Mouse (Mus musculus): Measurements from ENCODE around the gene Gm128. TPM values are rescaled to one million over a fixed set of nuclear protein-coding genes. Genes with fewer than 3 reads are reported as not detected.

The Gm128 gene
- total and polyA plus RNA-seq, 3 experiments = not detected

DNA sequence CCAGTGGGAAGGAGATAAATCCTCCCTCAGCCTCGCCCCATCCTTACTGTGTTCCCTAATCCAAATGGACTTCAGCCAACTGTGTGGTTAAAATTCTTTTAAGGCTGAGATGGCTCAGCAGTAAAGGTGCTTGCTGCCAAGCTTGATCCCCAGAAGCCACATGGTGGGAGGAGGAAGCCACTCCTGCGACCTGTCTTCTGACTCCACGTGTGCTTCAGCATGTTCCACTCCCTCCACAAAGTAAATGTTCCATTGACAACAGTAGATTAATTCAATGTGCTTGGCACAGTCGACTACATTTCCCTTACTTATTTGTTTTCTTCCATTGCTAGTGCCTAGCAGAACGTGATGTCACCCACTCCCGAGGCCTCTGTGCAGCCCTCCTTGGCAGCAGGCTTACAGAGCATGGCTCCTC is 46.7 kb downstream of the Gm128 start:
- Histone ChIP-seq H3K36me3 (replicated peaks) (peaks cover 95% of the 10 kb centered on the region), H3K27me3 (ENCODE audit: insufficient read depth, low read length) (no peaks in the 10 kb centered on the region), H3K9me3 (replicated peaks) (no peaks in the 10 kb centered on the region), H3K4me1 (ENCODE audit: insufficient read depth, low read depth, low read length) (no peaks in the 10 kb centered on the region), H3K4me3 (ENCODE audit: low read depth, low read length) (no peak overlapping the region)
- TF ChIP-seq GATA1 (IDR thresholded peaks at IDR 0.05; ENCODE audit: borderline replicate concordance, low read length) (no peak), CTCF (IDR thresholded peaks at IDR 0.05; ENCODE audit: low read depth, low read length) (no peak), POLR2AphosphoS5 (IDR thresholded peaks at IDR 0.05; ENCODE audit: insufficient replicate concordance, low read depth, low read length) (no peak), TAL1 (conservative IDR thresholded peaks at IDR 0.05; ENCODE audit: low read depth, low read length) (no peak), GATA2 (IDR thresholded peaks at IDR 0.05; ENCODE audit: borderline replicate concordance, low read depth, low read length) (no peak)
- DNase-seq (ENCODE audit: low spot score) (no peak), ATAC-seq (ENCODE audit: extremely low read depth, insufficient number of reproducible peaks, low FRiP score, poor library complexity, severe bottlenecking) (no peak)

Other genes with a start within 250 kb of the Gm128 start
- 44.7 and 52.9 TPM in 2 replicates for gene Zfp687, start 226.2 kb downstream of the Gm128 start, total RNA-seq (2014; fragmentation: Nextera tagmentation)
- gene Zfp687, start 226.2 kb downstream of the Gm128 start, total RNA-seq (2017) = 22.4 and 27.5 TPM in 2 replicates
- gene Zfp687, start 226.2 kb downstream of the Gm128 start, polyA plus RNA-seq (2012) = 64.0 and 72.5 TPM in 2 replicates
- gene Psmd4, start 199.0 kb downstream of the Gm128 start, total RNA-seq (2014; fragmentation: Nextera tagmentation) = 92.0 and 92.7 TPM in 2 replicates
- gene Psmd4, start 199.0 kb downstream of the Gm128 start, total RNA-seq (2017) = 374 and 411 TPM in 2 replicates
- 108 and 177 TPM in 2 replicates for gene Psmd4, start 199.0 kb downstream of the Gm128 start, polyA plus RNA-seq (2012)
- gene Pip5k1a, start 134.7 kb downstream of the Gm128 start, total RNA-seq (2014; fragmentation: Nextera tagmentation) = 67.5 and 67.6 TPM in 2 replicates
- 39.3 and 40.1 TPM in 2 replicates for gene Pip5k1a, start 134.7 kb downstream of the Gm128 start, total RNA-seq (2017)
- 21.9 and 30.0 TPM in 2 replicates for gene Pip5k1a, start 134.7 kb downstream of the Gm128 start, polyA plus RNA-seq (2012)
- 108 and 120 TPM in 2 replicates for gene Vps72, start 130.6 kb downstream of the Gm128 start, total RNA-seq (2014; fragmentation: Nextera tagmentation)
- 96.2 and 146 TPM in 2 replicates for gene Vps72, start 130.6 kb downstream of the Gm128 start, total RNA-seq (2017)
- 274 and 307 TPM in 2 replicates for gene Vps72, start 130.6 kb downstream of the Gm128 start, polyA plus RNA-seq (2012)
- 9.9 and 11.7 TPM in 2 replicates for gene Tmod4, start 117.1 kb downstream of the Gm128 start, total RNA-seq (2014; fragmentation: Nextera tagmentation)
- 3.3 and 4.5 TPM in 2 replicates for gene Tmod4, start 117.1 kb downstream of the Gm128 start, total RNA-seq (2017)
- gene Tmod4, start 117.1 kb downstream of the Gm128 start, polyA plus RNA-seq (2012) = 0.17 and 0.22 TPM in 2 replicates
- 85.9 and 107 TPM in 2 replicates for gene Scnm1, start 107.6 kb downstream of the Gm128 start, total RNA-seq (2014; fragmentation: Nextera tagmentation)
- 76.8 and 81.5 TPM in 2 replicates for gene Scnm1, start 107.6 kb downstream of the Gm128 start, total RNA-seq (2017)
- gene Scnm1, start 107.6 kb downstream of the Gm128 start, polyA plus RNA-seq (2012) = 7.1 and 8.2 TPM in 2 replicates
- 5.9 and 7.0 TPM in 2 replicates for gene Lysmd1, start 107.5 kb downstream of the Gm128 start, total RNA-seq (2014; fragmentation: Nextera tagmentation)
- gene Lysmd1, start 107.5 kb downstream of the Gm128 start, total RNA-seq (2017) = 10.7 and 11.1 TPM in 2 replicates
- 5.6 and 7.4 TPM in 2 replicates for gene Lysmd1, start 107.5 kb downstream of the Gm128 start, polyA plus RNA-seq (2012)
- not detected in 2 replicates for gene Tnfaip8l2, start 99.2 kb downstream of the Gm128 start, total RNA-seq (2014; fragmentation: Nextera tagmentation)
- 0.16 TPM in 1 of 2 replicates, not detected in the other for gene Tnfaip8l2, start 99.2 kb downstream of the Gm128 start, total RNA-seq (2017)
- gene Tnfaip8l2, start 99.2 kb downstream of the Gm128 start, polyA plus RNA-seq (2012) = not detected in 2 replicates
- 1.9 and 3.4 TPM in 2 replicates for gene Sema6c, start 81.1 kb downstream of the Gm128 start, total RNA-seq (2014; fragmentation: Nextera tagmentation)
- 0.52 and 0.71 TPM in 2 replicates for gene Sema6c, start 81.1 kb downstream of the Gm128 start, total RNA-seq (2017)
- 1.6 and 1.8 TPM in 2 replicates for gene Sema6c, start 81.1 kb downstream of the Gm128 start, polyA plus RNA-seq (2012)
- gene Gabpb2, start 23.7 kb downstream of the Gm128 start, total RNA-seq (2014; fragmentation: Nextera tagmentation) = 62.8 and 72.3 TPM in 2 replicates
- gene Gabpb2, start 23.7 kb downstream of the Gm128 start, total RNA-seq (2017) = 91.7 and 110 TPM in 2 replicates
- gene Gabpb2, start 23.7 kb downstream of the Gm128 start, polyA plus RNA-seq (2012) = 3.9 and 6.2 TPM in 2 replicates
- 105 and 109 TPM in 2 replicates for gene Cdc42se1, start 12.9 kb downstream of the Gm128 start, total RNA-seq (2014; fragmentation: Nextera tagmentation)
- 88.3 and 91.8 TPM in 2 replicates for gene Cdc42se1, start 12.9 kb downstream of the Gm128 start, total RNA-seq (2017)
- 128 and 150 TPM in 2 replicates for gene Cdc42se1, start 12.9 kb downstream of the Gm128 start, polyA plus RNA-seq (2012)
- 7.7 and 8.1 TPM in 2 replicates for gene Mllt11, start 9.4 kb downstream of the Gm128 start, total RNA-seq (2014; fragmentation: Nextera tagmentation)
- 8.3 and 10.4 TPM in 2 replicates for gene Mllt11, start 9.4 kb downstream of the Gm128 start, total RNA-seq (2017)
- 3.3 and 4.1 TPM in 2 replicates for gene Mllt11, start 9.4 kb downstream of the Gm128 start, polyA plus RNA-seq (2012)
- gene Bnipl, start 9.6 kb upstream of the Gm128 start, total RNA-seq (2014; fragmentation: Nextera tagmentation) = not detected in 2 replicates
- 0.35 TPM in 1 of 2 replicates, not detected in the other for gene Bnipl, start 9.6 kb upstream of the Gm128 start, total RNA-seq (2017)
- gene Bnipl, start 9.6 kb upstream of the Gm128 start, polyA plus RNA-seq (2012) = 0.03 and 0.12 TPM in 2 replicates
- gene Mindy1, start 39.7 kb upstream of the Gm128 start, total RNA-seq (2014; fragmentation: Nextera tagmentation) = 49.1 and 49.7 TPM in 2 replicates
- gene Mindy1, start 39.7 kb upstream of the Gm128 start, total RNA-seq (2017) = 31.4 and 36.0 TPM in 2 replicates
- 77.5 and 97.0 TPM in 2 replicates for gene Mindy1, start 39.7 kb upstream of the Gm128 start, polyA plus RNA-seq (2012)
- 32.3 and 33.5 TPM in 2 replicates for gene Prune1, start 40.5 kb upstream of the Gm128 start, total RNA-seq (2014; fragmentation: Nextera tagmentation)
- 14.7 and 15.1 TPM in 2 replicates for gene Prune1, start 40.5 kb upstream of the Gm128 start, total RNA-seq (2017)
- gene Prune1, start 40.5 kb upstream of the Gm128 start, polyA plus RNA-seq (2012) = 3.8 and 4.8 TPM in 2 replicates
- gene Anxa9, start 65.6 kb upstream of the Gm128 start, total RNA-seq (2014; fragmentation: Nextera tagmentation) = 15.2 and 29.8 TPM in 2 replicates
- gene Anxa9, start 65.6 kb upstream of the Gm128 start, total RNA-seq (2017) = 9.4 and 10.3 TPM in 2 replicates
- gene Anxa9, start 65.6 kb upstream of the Gm128 start, polyA plus RNA-seq (2012) = 1.1 and 1.4 TPM in 2 replicates
- 284 and 285 TPM in 2 replicates for gene Cers2, start 73.2 kb upstream of the Gm128 start, total RNA-seq (2014; fragmentation: Nextera tagmentation)
- 197 and 249 TPM in 2 replicates for gene Cers2, start 73.2 kb upstream of the Gm128 start, total RNA-seq (2017)
- gene Cers2, start 73.2 kb upstream of the Gm128 start, polyA plus RNA-seq (2012) = 459 and 654 TPM in 2 replicates
- 157 and 159 TPM in 2 replicates for gene Setdb1, start 115.6 kb upstream of the Gm128 start, total RNA-seq (2014; fragmentation: Nextera tagmentation)
- gene Setdb1, start 115.6 kb upstream of the Gm128 start, total RNA-seq (2017) = 120 and 128 TPM in 2 replicates
- gene Setdb1, start 115.6 kb upstream of the Gm128 start, polyA plus RNA-seq (2012) = 66.1 and 72.8 TPM in 2 replicates
- not detected in 2 replicates for gene 4930558C23Rik, start 161.2 kb upstream of the Gm128 start, total RNA-seq (2014; fragmentation: Nextera tagmentation)
- gene 4930558C23Rik, start 161.2 kb upstream of the Gm128 start, total RNA-seq (2017) = not detected in 2 replicates
- gene 4930558C23Rik, start 161.2 kb upstream of the Gm128 start, polyA plus RNA-seq (2012) = not detected in 2 replicates
- gene Arnt, start 192.8 kb upstream of the Gm128 start, total RNA-seq (2014; fragmentation: Nextera tagmentation) = 164 and 171 TPM in 2 replicates
- 37.6 and 41.6 TPM in 2 replicates for gene Arnt, start 192.8 kb upstream of the Gm128 start, total RNA-seq (2017)
- 53.0 and 53.5 TPM in 2 replicates for gene Arnt, start 192.8 kb upstream of the Gm128 start, polyA plus RNA-seq (2012)